Mouse (Mus musculus): ENCODE results near the gene Rsph4a. TPM values are rescaled to one million over a fixed set of nuclear protein-coding genes. Genes with fewer than 3 reads are reported as not detected.

The Rsph4a gene
- polyA plus RNA-seq (2012; rRNA removed; ENCODE audit: low replicate concordance), result not detected in 2 replicates

GRCm38 (mm10) chr10:33904530-33905481 lies at the start of gene Rsph4a:
TSS of gene Rsph4a (plus strand) at chr10:33905111.

GRCm38 (mm10) chr10:33857421-33857820 lies 47.5 kb upstream of the Rsph4a start, which contains the start of gene Sult3a1:
TSS of gene Sult3a1 (plus strand) at chr10:33857721.

GRCm38 (mm10) chr10:33950803-33951583 lies 46.1 kb downstream of the Rsph4a start, which contains the start of gene Zup1:
TSS of gene Zup1 (minus strand) at chr10:33951269.

Other genes with a start within 250 kb of the Rsph4a start
- not detected in 2 replicates for gene Sult3a2, start 118.4 kb upstream of the Rsph4a start, polyA plus RNA-seq (2012; rRNA removed; ENCODE audit: low replicate concordance)
- gene Sult3a1, start 47.4 kb upstream of the Rsph4a start, polyA plus RNA-seq (2012; rRNA removed; ENCODE audit: low replicate concordance), result not detected in 2 replicates
- gene Zup1, start 46.2 kb downstream of the Rsph4a start, polyA plus RNA-seq (2012; rRNA removed; ENCODE audit: low replicate concordance), result 3.6 and 6.7 TPM in 2 replicates
- 31.9 and 52.1 TPM in 2 replicates for gene Rwdd1, start 114.5 kb downstream of the Rsph4a start, polyA plus RNA-seq (2012; rRNA removed; ENCODE audit: low replicate concordance)
- not detected in 2 replicates for gene Trappc3l, start 132.5 kb downstream of the Rsph4a start, polyA plus RNA-seq (2012; rRNA removed; ENCODE audit: low replicate concordance)
- gene Calhm4, start 139.2 kb downstream of the Rsph4a start, polyA plus RNA-seq (2012; rRNA removed; ENCODE audit: low replicate concordance), result not detected in 2 replicates
- 0.27 and 1.1 TPM in 2 replicates for gene Calhm5, start 191.4 kb downstream of the Rsph4a start, polyA plus RNA-seq (2012; rRNA removed; ENCODE audit: low replicate concordance)
- gene Calhm6, start 222.9 kb downstream of the Rsph4a start, polyA plus RNA-seq (2012; rRNA removed; ENCODE audit: low replicate concordance), result 11.1 and 33.0 TPM in 2 replicates

Data from mammary gland, adult 2 months (tissue).